Mouse (Mus musculus) embryo, embryonic 11 days (tissue): ENCODE measurements around the gene Cdv3.
"Not testable (repeated sequence)": the region's sequence is repeated elsewhere in the genome, so short reads cannot be mapped to it uniquely, and the experiment has no call there.

Source experiments
- DNase-seq: peaks from one replicate; pipeline ENCODE4 v3.0.0-alpha.2; 2015

The Cdv3 gene

GRCm38 (mm10) chr9:103369951-103370350 lies 4.3 kb upstream of the Cdv3 start:
- DNase-seq: no peak

GRCm38 (mm10) chr9:103366356-103366755 lies 716 bp upstream of the Cdv3 start:
- no peak for DNase-seq

GRCm38 (mm10) chr9:103364601-103365289 lies 895 bp downstream of the Cdv3 start:
- DNase-seq: peak; percentile 83

- DNase-seq: peak; percentile 66
Observed at GRCm38 (mm10) chr9:103363730-103364417, 1.8 kb downstream of the Cdv3 start.

GRCm38 (mm10) chr9:103363088-103363487 lies 2.6 kb downstream of the Cdv3 start:
- no peak for DNase-seq

- no peak for DNase-seq
Observed at GRCm38 (mm10) chr9:103360642-103361041, 5.0 kb downstream of the Cdv3 start.

GRCm38 (mm10) chr9:103358545-103358944 lies 7.1 kb downstream of the Cdv3 start:
- DNase-seq: no peak

GRCm38 (mm10) chr9:103357893-103358292 lies 7.7 kb downstream of the Cdv3 start:
- DNase-seq: no peak

GRCm38 (mm10) chr9:103353500-103354260 lies 12.0 kb downstream of the Cdv3 start:
- not testable (repeated sequence) for DNase-seq

- DNase-seq: no peak
Observed at GRCm38 (mm10) chr9:103348791-103349190, 16.8 kb downstream of the Cdv3 start.

GRCm38 (mm10) chr9:103347996-103348490 lies 17.6 kb downstream of the Cdv3 start:
- no peak for DNase-seq

- DNase-seq: no peak
Observed at GRCm38 (mm10) chr9:103347045-103347444, 18.6 kb downstream of the Cdv3 start.

- no peak for DNase-seq
Observed at GRCm38 (mm10) chr9:103336912-103337311, 28.7 kb downstream of the Cdv3 start.

- no peak for DNase-seq
Observed at GRCm38 (mm10) chr9:103332663-103333062, 33.0 kb downstream of the Cdv3 start.

- DNase-seq: no peak
Observed at GRCm38 (mm10) chr9:103326449-103326848, 39.2 kb downstream of the Cdv3 start.

GRCm38 (mm10) chr9:103324678-103325077 lies 41.0 kb downstream of the Cdv3 start:
- DNase-seq: no peak

- no peak for DNase-seq
Observed at GRCm38 (mm10) chr9:103309832-103310231, 55.8 kb downstream of the Cdv3 start.

GRCm38 (mm10) chr9:103305332-103306041 lies 60.2 kb downstream of the Cdv3 start:
- DNase-seq: no peak

GRCm38 (mm10) chr9:103304927-103305326 lies 60.7 kb downstream of the Cdv3 start, which contains the start of the genes 1300017J02Rik and Topbp1:
Gene 1300017J02Rik (minus strand): TSS chr9:103305082.
Gene Topbp1 (plus strand): TSS chr9:103305215.
- peak; percentile 98 for DNase-seq
